In genomic region chr9:29949041-29949440, GRCm38 (mm10) we compare ENCODE assay signal across 26 mouse cellular contexts. TPM values are rescaled to one million over a fixed set of nuclear protein-coding genes. Genes with fewer than 3 reads are reported as not detected.
DNase-seq lines count a peak whose midpoint lies in the region; ATAC-seq lines count a peak whose summit lies in the region.
"Had no signal": no experiment of that assay in that cellular context is flagged by ENCODE, and none has a peak within 500 bp of the region (broad histone marks: within the 10 kb centered on the region; RNA-seq: fewer than 3 reads in every experiment).

No protein-coding gene starts in this region.

- H3K27me3 ChIP-seq in forebrain, embryonic 13.5 days: no peaks in the 10 kb centered on the region; the same call in 1 of the 2 replicates
- H3K27me3 ChIP-seq in forebrain, embryonic 10.5 days (ENCODE audit: poor library complexity, severe bottlenecking): peaks cover 7% of the 10 kb centered on the region
- H3K27me3 ChIP-seq: embryonic facial prominence, embryonic 15.5 days; kidney, embryonic 15.5 days; liver, embryonic 13.5 days had no signal

- no peak overlapping the region for H3K27ac ChIP-seq in forebrain, embryonic 13.5 days
- no peak overlapping the region for H3K27ac ChIP-seq in forebrain, embryonic 10.5 days
- H3K27ac ChIP-seq: embryonic facial prominence, embryonic 15.5 days; kidney, embryonic 15.5 days; liver, embryonic 13.5 days; midbrain, embryonic 12.5 days; stomach, postnatal 0 days had no signal

- no peak overlapping the region for H3K9ac ChIP-seq in forebrain, embryonic 13.5 days
- H3K9ac ChIP-seq: embryonic facial prominence, embryonic 15.5 days; kidney, embryonic 15.5 days; liver, embryonic 13.5 days; midbrain, embryonic 12.5 days had no signal

- 21% methylated on average over 3 of the region's 3 CpGs for WGBS in forebrain, embryonic 13.5 days
- WGBS in forebrain, embryonic 10.5 days: 63% methylated on average over 3 of the region's 3 CpGs

- H3K4me1 ChIP-seq in forebrain, embryonic 13.5 days: peaks cover 4% of the 10 kb centered on the region; the same call in 1 of the 2 replicates
- peaks cover 6% of the 10 kb centered on the region for H3K4me1 ChIP-seq in forebrain, embryonic 10.5 days
- H3K4me1 ChIP-seq: embryonic facial prominence, embryonic 15.5 days; kidney, embryonic 15.5 days; liver, embryonic 13.5 days; midbrain, embryonic 12.5 days had no signal

- no peaks in the 10 kb centered on the region for H3K9me3 ChIP-seq in forebrain, embryonic 13.5 days (replicated peaks)
- H3K9me3 ChIP-seq in forebrain, embryonic 10.5 days: no peaks in the 10 kb centered on the region
- H3K9me3 ChIP-seq: embryonic facial prominence, embryonic 15.5 days; kidney, embryonic 15.5 days; liver, embryonic 13.5 days; midbrain, embryonic 12.5 days had no signal

- ATAC-seq in forebrain, embryonic 13.5 days: peak; percentile 61

- no peak for DNase-seq in forebrain, embryonic 10.5 days (ENCODE audit: extremely low spot score, low spot score)
- peak; percentile 49 for DNase-seq in layer of hippocampus, adult 9-11 months
- DNase-seq in layer of hippocampus, postnatal 25 days (ENCODE audit: extremely low spot score in 1 of 2, low spot score in 1 of 2): no peak
- peak; percentile 8 for DNase-seq in right cerebral cortex, postnatal 14 days
- no peak for DNase-seq in right cerebral cortex, adult 2 months (ENCODE audit: low spot score in 2 of 2)
- DNase-seq in gastrocnemius, postnatal 10 days: no peak
- DNase-seq in heart, adult 18-20 months: no peak
- DNase-seq: adrenal gland, postnatal 14 days; cerebellum, adult 9-10 months; gastrocnemius, postnatal 36 days; heart, postnatal 4 days; kidney, adult 11 months; kidney, postnatal 36 days; liver, embryonic 13.5 days; lung, adult 2 months; lung, postnatal 14 days; thymus, adult 2 months; thymus, postnatal 4 days had no signal

- H3K4me3 ChIP-seq in forebrain, embryonic 13.5 days: no peak overlapping the region
- H3K4me3 ChIP-seq in forebrain, embryonic 10.5 days: no peak overlapping the region
- H3K4me3 ChIP-seq: embryonic facial prominence, embryonic 15.5 days; kidney, embryonic 15.5 days; liver, embryonic 13.5 days; midbrain, embryonic 12.5 days had no signal

- H3K36me3 ChIP-seq in forebrain, embryonic 13.5 days (ENCODE audit: poor library complexity, severe bottlenecking): no peaks in the 10 kb centered on the region
- H3K36me3 ChIP-seq in forebrain, embryonic 10.5 days (replicated peaks): no peaks in the 10 kb centered on the region
- H3K36me3 ChIP-seq: embryonic facial prominence, embryonic 15.5 days; kidney, embryonic 15.5 days; liver, embryonic 13.5 days; midbrain, embryonic 12.5 days had no signal

- no peak overlapping the region for H3K4me2 ChIP-seq in forebrain, embryonic 13.5 days
- H3K4me2 ChIP-seq: embryonic facial prominence, embryonic 15.5 days; kidney, embryonic 15.5 days; liver, embryonic 13.5 days; midbrain, embryonic 12.5 days had no signal

RNA-seq across cellular contexts. Expression of gene Ntm, which starts 13.9 kb away (rescaled TPM):
- 61.4 and 65.7 TPM in 2 replicates for polyA plus RNA-seq in forebrain, embryonic 13.5 days (2015; fragmentation: Nextera tagmentation; extraction: Ambion mirVana)
- polyA plus RNA-seq in forebrain, embryonic 10.5 days (2016; fragmentation: Nextera tagmentation; extraction: Ambion mirVana): 5.6 and 6.5 TPM in 2 replicates
- total RNA-seq in layer of hippocampus, postnatal 25 days (2021): 100 to 1,000 TPM; 132 to 134 TPM
- total RNA-seq in gastrocnemius, postnatal 10 days (2021): 1 to 10 TPM; 4.7 to 5.4 TPM
- total RNA-seq in heart, adult 18-20 months (2021): 1 to 10 TPM; 2.2 TPM
- total RNA-seq: megakaryocyte progenitor cell, adult 5-6 weeks; monocyte, adult 5-6 weeks; neutrophil, adult 5-6 weeks had no signal

Comparison
In these comparisons a context has a peak if more than half of its experiments do, and no peak if none do; other contexts are left out.
1. DNase-seq: peak in layer of hippocampus, adult 9-11 months (single experiment) and right cerebral cortex, postnatal 14 days (single experiment); none in forebrain, embryonic 10.5 days (single experiment), layer of hippocampus, postnatal 25 days (0 of 2), right cerebral cortex, adult 2 months (0 of 2), gastrocnemius, postnatal 10 days (single experiment) and heart, adult 18-20 months (0 of 2).
2. RNA of gene Ntm, which starts 13.9 kb away (total RNA-seq): 132 to 134 TPM in layer of hippocampus, postnatal 25 days; 4.7 to 5.4 TPM in gastrocnemius, postnatal 10 days and 2.2 TPM in heart, adult 18-20 months; every median in the first group is over 10 times any median in the second.